Mouse (Mus musculus): ENCODE measurements around the gene Ubn2. TPM values are rescaled to one million over a fixed set of nuclear protein-coding genes. Genes with fewer than 3 reads are reported as not detected.
A peak's percentile ranks its signal among the peaks of the same experiment; 100 is the strongest.
"Not testable (repeated sequence)": the region's sequence is repeated elsewhere in the genome, so short reads cannot be mapped to it uniquely, and the experiment has no call there.

Gene Ubn2
- polyA plus RNA-seq, 1 experiment from 2014 or later, result 10.6 TPM

DNA sequence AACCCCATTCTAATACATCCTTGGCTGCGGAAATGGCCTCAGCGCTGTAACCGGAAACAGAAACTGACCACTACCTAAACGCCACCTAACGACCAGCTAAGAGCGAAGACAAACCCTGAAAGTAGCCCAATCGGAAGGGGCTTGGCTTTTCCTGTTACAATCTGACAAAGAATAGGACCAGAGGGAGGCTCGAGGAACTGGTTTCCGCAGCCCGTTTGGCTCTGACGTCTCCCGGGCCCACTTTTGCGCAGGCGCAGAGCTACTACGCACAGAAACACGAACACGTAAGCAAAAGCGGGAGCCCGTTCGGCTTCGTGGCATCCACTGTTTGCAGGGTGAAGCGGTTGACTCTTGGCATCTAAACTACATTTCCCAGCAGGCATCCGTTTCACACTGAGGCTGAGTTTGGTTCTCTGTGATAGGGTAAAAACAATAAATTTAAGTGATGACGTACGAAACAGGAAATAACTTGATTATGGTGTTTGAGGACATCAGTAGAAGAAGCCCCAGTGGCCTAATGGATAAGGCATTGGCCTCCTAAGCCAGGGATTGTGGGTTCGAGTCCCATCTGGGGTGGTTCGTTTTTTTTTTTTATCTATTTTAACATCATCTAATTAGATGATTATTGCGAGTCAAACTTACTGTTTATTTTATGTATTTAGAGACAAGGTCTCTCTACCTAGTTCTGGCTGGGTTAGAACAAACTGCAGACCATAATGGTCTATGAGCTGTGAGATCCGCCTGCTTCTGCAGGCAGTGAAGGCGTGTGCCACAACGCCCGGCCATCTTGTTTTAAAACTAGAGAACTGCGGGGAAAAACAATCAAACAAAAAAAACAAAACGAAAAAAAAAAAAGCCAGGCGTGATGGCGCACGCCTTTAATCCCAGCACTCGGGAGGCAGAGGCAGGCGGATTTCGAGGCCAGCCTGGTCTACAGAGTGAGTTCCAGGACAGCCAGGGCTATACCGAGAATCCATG, 100.0 kb downstream of the Ubn2 start, which contains the start of gene Fmc1:
Fmc1 (plus strand) TSS at position 75 of the 978 bp plus-strand sequence.
- ATAC-seq, result peak; percentile 82
- no peaks in the 10 kb centered on the region for H3K27me3 ChIP-seq
- CTCF ChIA-PET, result interaction anchor here (0.7 to 5.0 kb wide), 7 partner anchors 16 to 433 kb away, joined by 3 to 34 read pairs (median 3); partner anchors contain the start of gene Luc7l2
- no peak for TF ChIP-seq CTCF (IDR thresholded peaks at IDR 0.05)
- POLR2A ChIA-PET, result interaction anchor here (0.6 to 3.2 kb wide), 3 partner anchors 17 to 40 kb away, joined by 3 to 24 read pairs (median 3); partner anchors contain the start of gene Luc7l2
- in situ Hi-C loops (cut with MboI; ENCODE audit: low pct_unique_long_range_greater_than_20kb), result loop anchor here (5.0 kb wide), 1 partner anchor 146 kb away; no protein-coding TSS in a partner anchor
- peak; percentile 98 for DNase-seq (ENCODE audit: low read depth, low spot score)

- no peaks in the 10 kb centered on the region for H3K27me3 ChIP-seq
- ChIA-PET POLR2A (interaction anchor here (1.0 to 3.2 kb wide), 3 partner anchors 15 to 20 kb away, joined by 3 to 24 read pairs (median 3); partner anchors contain the start of gene Luc7l2), CTCF (interaction anchor here (0.6 to 3.4 kb wide), 5 partner anchors 9 to 432 kb away, joined by 3 to 21 read pairs (median 3); partner anchors contain the start of gene Luc7l2)
- DNase-seq (ENCODE audit: low read depth, low spot score), result peak; percentile 56
- in situ Hi-C loops (cut with MboI; ENCODE audit: low pct_unique_long_range_greater_than_20kb), result loop anchor here (5.0 kb wide), 1 partner anchor 148 kb away; no protein-coding TSS in a partner anchor
- peak; percentile 67 for ATAC-seq
- no peak for TF ChIP-seq CTCF (IDR thresholded peaks at IDR 0.05)
These were observed 101.1 kb downstream of the Ubn2 start for GRCm38 (mm10) chr6:38534640-38535365.

DNA sequence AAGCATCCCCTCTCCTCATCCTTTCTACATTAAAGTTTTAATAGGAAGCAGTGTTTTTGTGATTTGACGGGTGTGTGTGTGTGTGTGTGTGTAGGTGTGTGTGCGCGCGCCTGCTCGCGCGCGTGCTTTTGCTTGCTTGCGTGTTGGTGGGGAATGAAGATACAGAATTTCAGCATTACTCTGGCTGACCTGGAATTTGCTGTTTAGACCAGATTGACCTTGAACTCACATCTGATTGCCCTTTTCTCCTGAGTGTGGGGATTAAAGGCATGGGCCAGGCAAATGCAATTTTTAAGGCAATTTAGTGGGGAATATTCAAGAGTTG, 101.6 kb downstream of the Ubn2 start:
- ATAC-seq (no peak), DNase-seq (ENCODE audit: low read depth, low spot score) (no peak)
- ChIA-PET CTCF (interaction anchor here (0.6 to 3.4 kb wide), 4 partner anchors 8 to 21 kb away, joined by 3 to 21 read pairs (median 4); partner anchors contain the start of gene Luc7l2), POLR2A (interaction anchor here (1.0 to 3.2 kb wide), 3 partner anchors 14 to 19 kb away, joined by 3 to 24 read pairs (median 3); partner anchors contain the start of gene Luc7l2)
- in situ Hi-C loops (cut with MboI; ENCODE audit: low pct_unique_long_range_greater_than_20kb), result no loop called here
- no peaks in the 10 kb centered on the region for H3K27me3 ChIP-seq
- no peak for TF ChIP-seq CTCF (IDR thresholded peaks at IDR 0.05)

DNA sequence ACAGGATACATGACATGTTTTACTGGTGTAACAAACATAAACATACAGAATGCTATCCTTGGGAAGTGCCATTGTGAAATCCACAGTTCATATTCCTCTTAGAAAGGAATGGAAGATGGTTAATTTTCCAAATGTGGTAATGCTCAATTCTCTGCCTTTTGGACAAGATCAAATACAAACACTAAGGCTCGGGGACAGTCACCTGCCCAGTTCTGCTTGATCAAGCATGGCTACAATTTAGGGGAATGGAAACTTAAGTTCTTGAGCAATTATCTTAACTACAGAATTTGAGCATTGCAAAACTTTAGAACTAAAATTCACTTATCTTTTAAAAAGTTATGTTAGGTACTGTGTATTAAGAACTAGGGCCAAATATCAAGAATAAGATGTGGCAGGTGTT, 102.0 kb downstream of the Ubn2 start:
- ATAC-seq, result no peak
- no peak for DNase-seq (ENCODE audit: low read depth, low spot score)
- no peak for TF ChIP-seq CTCF (IDR thresholded peaks at IDR 0.05)
- H3K27me3 ChIP-seq, result no peaks in the 10 kb centered on the region
- in situ Hi-C loops (cut with MboI; ENCODE audit: low pct_unique_long_range_greater_than_20kb), result no loop called here
- ChIA-PET CTCF (no interaction called here), POLR2A (no interaction called here)

DNA sequence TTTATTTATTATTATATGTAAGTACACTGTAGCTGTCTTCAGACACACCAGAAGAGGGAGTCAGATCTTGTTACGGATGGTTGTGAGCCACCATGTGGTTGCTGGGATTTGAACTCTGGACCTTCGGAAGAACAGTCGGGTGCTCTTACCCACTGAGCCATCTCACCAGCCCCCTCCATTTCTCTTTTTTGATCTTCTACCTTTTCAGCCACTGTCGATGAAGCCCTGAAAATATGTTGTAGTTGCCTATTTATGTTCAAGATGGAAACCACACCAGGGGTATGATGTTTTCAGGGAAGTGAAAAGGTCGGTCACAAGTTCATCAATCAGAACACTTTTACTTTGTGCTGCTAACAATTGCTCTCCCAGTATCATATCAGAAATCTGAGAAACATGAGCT, 110.4 kb downstream of the Ubn2 start:
- not testable (repeated sequence) for DNase-seq (ENCODE audit: low read depth, low spot score); ATAC-seq
- CTCF ChIA-PET, result interaction anchor here (2.2 kb wide), 1 partner anchor 13 kb away, joined by 6 read pairs; no protein-coding TSS in a partner anchor

GRCm38 (mm10) chr6:38547005-38547404, 113.3 kb downstream of the Ubn2 start:
- CTCF ChIA-PET; POLR2A ChIA-PET; DNase-seq (ENCODE audit: low read depth, low spot score); in situ Hi-C loops (cut with MboI; ENCODE audit: low pct_unique_long_range_greater_than_20kb); ATAC-seq; H3K27me3 ChIP-seq: not testable (repeated sequence)

More for the DNA sequence above, 110.4 kb downstream of the Ubn2 start:
- H3K27me3 ChIP-seq; in situ Hi-C loops (cut with MboI; ENCODE audit: low pct_unique_long_range_greater_than_20kb); POLR2A ChIA-PET: not testable (repeated sequence)

GRCm38 (mm10) chr6:38547707-38548106, 114.0 kb downstream of the Ubn2 start:
- no peaks in the 10 kb centered on the region for H3K27me3 ChIP-seq
- ATAC-seq (no peak), DNase-seq (ENCODE audit: low read depth, low spot score) (no peak)
- POLR2A ChIA-PET, result no interaction called here
- in situ Hi-C loops (cut with MboI; ENCODE audit: low pct_unique_long_range_greater_than_20kb), result no loop called here
- CTCF ChIA-PET, result no interaction called here
- TF ChIP-seq CTCF (IDR thresholded peaks at IDR 0.05), result no peak

- CTCF ChIA-PET, result interaction anchor here (0.8 to 3.3 kb wide), 2 partner anchors 15 to 18 kb away, joined by 3 to 21 read pairs; partner anchors contain the start of gene Fmc1
- in situ Hi-C loops (cut with MboI; ENCODE audit: low pct_unique_long_range_greater_than_20kb); DNase-seq (ENCODE audit: low read depth, low spot score); H3K27me3 ChIP-seq; ATAC-seq; POLR2A ChIA-PET: not testable (repeated sequence)
These were observed 114.8 kb downstream of the Ubn2 start for GRCm38 (mm10) chr6:38548595-38548994.

GRCm38 (mm10) chr6:38549840-38550239, 116.1 kb downstream of the Ubn2 start:
- ChIA-PET POLR2A (interaction anchor here (0.6 to 1.0 kb wide), 4 partner anchors 8 to 423 kb away, joined by 3 to 6 read pairs (median 3); no protein-coding TSS in a partner anchor), CTCF (interaction anchor here (1.4 to 3.3 kb wide), 2 partner anchors 16 to 19 kb away, joined by 3 to 21 read pairs; partner anchors contain the start of gene Fmc1)
- ATAC-seq; H3K27me3 ChIP-seq; DNase-seq (ENCODE audit: low read depth, low spot score); in situ Hi-C loops (cut with MboI; ENCODE audit: low pct_unique_long_range_greater_than_20kb): not testable (repeated sequence)

Measured in Patski (cell line).